Mouse (Mus musculus) bone marrow macrophage, adult 2 months (primary cell): ENCODE results near the gene Gpr65.

Experiments used
- CTCF ChIP-seq: IDR thresholded peaks from 2 replicates; pipeline ENCODE4 v1.5.1; 2012; ENCODE audit warnings: low read depth, mild to moderate bottlenecking, low read length, moderate library complexity
- POLR2A ChIP-seq: IDR thresholded peaks from 2 replicates; pipeline ENCODE4 v1.6.1; 2012; ENCODE audit warnings: mild to moderate bottlenecking, low read depth, low read length, borderline replicate concordance

DNA sequence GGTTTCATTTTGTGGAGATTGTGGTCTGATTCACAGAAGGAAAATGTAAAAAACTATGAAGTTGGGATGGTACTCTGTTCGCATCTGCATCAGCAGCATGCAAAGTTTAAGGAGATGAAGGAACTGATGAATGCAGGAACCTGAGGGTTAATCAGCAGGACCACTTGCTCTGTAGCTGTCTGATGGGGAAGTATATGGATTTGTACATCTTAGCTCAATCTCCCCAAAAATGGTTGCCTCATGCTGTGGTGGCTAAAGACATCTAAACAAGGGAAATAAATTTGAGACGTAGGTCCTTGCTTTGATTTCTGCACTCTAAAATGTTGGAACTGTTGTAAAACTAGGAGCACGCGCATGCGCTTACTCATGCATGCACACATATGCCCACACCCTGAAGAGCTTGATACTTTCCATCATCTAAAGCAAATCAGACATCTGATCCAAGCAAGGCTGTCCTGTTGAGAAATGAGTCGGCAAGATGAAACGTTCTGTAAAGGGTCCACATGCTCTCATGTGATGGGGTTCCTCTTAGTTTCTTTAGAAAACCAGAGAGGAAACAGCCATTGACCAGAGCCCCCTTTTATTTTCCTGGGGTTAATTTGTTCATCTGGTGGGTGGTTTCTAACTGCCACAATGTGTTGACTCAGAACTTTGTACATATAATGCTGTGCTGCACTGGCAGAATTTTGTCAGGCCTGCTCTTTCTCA lies 43.1 kb downstream of the Gpr65 start:
- TF ChIP-seq CTCF (no peak), POLR2A (no peak)
